In the genomic region with DNA sequence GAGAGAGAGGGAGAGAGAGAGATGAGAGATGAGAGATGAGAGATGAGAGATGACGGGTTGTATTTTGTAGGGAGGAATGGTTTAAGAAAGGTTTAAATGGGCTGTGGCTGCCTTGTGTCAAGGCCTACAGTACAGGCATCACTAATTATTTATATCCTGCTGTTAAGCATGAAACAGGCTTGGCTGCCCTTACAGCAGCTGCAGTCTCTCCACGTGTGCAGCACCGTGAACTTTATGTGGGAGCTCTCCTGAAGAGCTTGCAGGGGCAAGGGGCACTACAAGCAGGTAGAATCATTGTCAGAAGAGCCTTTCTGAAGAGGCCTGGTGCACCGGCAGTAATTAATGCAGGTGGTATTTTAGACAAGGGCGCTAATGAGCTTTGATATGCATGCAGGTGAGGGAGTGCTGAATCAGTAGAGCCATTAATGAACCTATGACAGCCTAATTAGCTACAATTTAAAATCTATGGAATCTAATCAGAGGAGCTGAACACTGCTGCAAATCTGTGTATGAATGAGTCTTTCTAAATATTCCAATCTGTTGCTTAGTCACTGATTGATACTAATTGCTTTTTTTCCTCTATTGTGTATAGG, we compare ENCODE assay signal across 12 mouse cellular contexts.
DNase-seq lines count a peak whose midpoint lies in the region; ATAC-seq and TF ChIP-seq lines count a peak whose summit lies in the region.
"Had no signal": no experiment of that assay in that cellular context is flagged by ENCODE, and none has a peak within 500 bp of the region (broad histone marks: within the 10 kb centered on the region; RNA-seq: fewer than 3 reads in every experiment).

No protein-coding gene starts in this region.

- no peaks in the 10 kb centered on the region for H3K36me3 ChIP-seq in kidney, embryonic 15.5 days
- no peaks in the 10 kb centered on the region for H3K36me3 ChIP-seq in forebrain, embryonic 14.5 days (ENCODE audit: control insufficient read depth, insufficient read depth, low read length)
- H3K36me3 ChIP-seq in hindbrain, postnatal 0 days (ENCODE audit: insufficient read depth, low read length), result no peaks in the 10 kb centered on the region
- no peaks in the 10 kb centered on the region for H3K36me3 ChIP-seq in neural tube, embryonic 14.5 days (ENCODE audit: control insufficient read depth, insufficient read depth, low read length)
- H3K36me3 ChIP-seq: heart, embryonic 13.5 days had no signal

- H3K4me3 ChIP-seq in kidney, embryonic 15.5 days (replicated peaks), result no peak overlapping the region
- no peak overlapping the region for H3K4me3 ChIP-seq in forebrain, embryonic 14.5 days (ENCODE audit: low read depth, low read length)
- H3K4me3 ChIP-seq in hindbrain, postnatal 0 days (ENCODE audit: low read length), result no peak overlapping the region
- H3K4me3 ChIP-seq in neural tube, embryonic 14.5 days (ENCODE audit: low read depth, low read length), result no peak overlapping the region
- H3K4me3 ChIP-seq: heart, embryonic 13.5 days; left cerebral cortex, adult 2 months had no signal

- no peak for TF ChIP-seq CTCF in hindbrain, postnatal 0 days (IDR thresholded peaks at IDR 0.05; ENCODE audit: low read depth)

- H3K9me3 ChIP-seq in kidney, embryonic 15.5 days (replicated peaks), result no peaks in the 10 kb centered on the region
- no peaks in the 10 kb centered on the region for H3K9me3 ChIP-seq in forebrain, embryonic 14.5 days (replicated peaks; ENCODE audit: control insufficient read depth, low read length)
- H3K9me3 ChIP-seq in hindbrain, postnatal 0 days (ENCODE audit: low read length), result no peaks in the 10 kb centered on the region
- H3K9me3 ChIP-seq in neural tube, embryonic 14.5 days (ENCODE audit: control insufficient read depth, low read length), result no peaks in the 10 kb centered on the region
- H3K9me3 ChIP-seq: heart, embryonic 13.5 days had no signal

- H3K4me1 ChIP-seq in kidney, embryonic 15.5 days, result 0 out of 2 replicates have a peak, but pooled peaks cover 3% of the 10 kb centered on the region
- 0 out of 2 replicates have a peak, but pooled peaks cover 2% of the 10 kb centered on the region for H3K4me1 ChIP-seq in forebrain, embryonic 14.5 days (ENCODE audit: control insufficient read depth, insufficient read depth, low read length)
- no peaks in the 10 kb centered on the region for H3K4me1 ChIP-seq in hindbrain, postnatal 0 days (ENCODE audit: insufficient read depth, low read length)
- 0 out of 2 replicates have a peak, but pooled peaks cover 4% of the 10 kb centered on the region for H3K4me1 ChIP-seq in neural tube, embryonic 14.5 days (ENCODE audit: control insufficient read depth, insufficient read depth, low read length)
- H3K4me1 ChIP-seq: heart, embryonic 13.5 days had no signal

- H3K27ac ChIP-seq in kidney, embryonic 15.5 days, result no peak overlapping the region
- no peak overlapping the region for H3K27ac ChIP-seq in forebrain, embryonic 14.5 days (ENCODE audit: low read depth, low read length)
- no peak overlapping the region for H3K27ac ChIP-seq in hindbrain, postnatal 0 days
- H3K27ac ChIP-seq in neural tube, embryonic 14.5 days (ENCODE audit: low read depth, low read length), result no peak overlapping the region
- H3K27ac ChIP-seq: heart, embryonic 13.5 days; left cerebral cortex, adult 2 months had no signal

- H3K9ac ChIP-seq in kidney, embryonic 15.5 days, result no peak overlapping the region
- no peak overlapping the region for H3K9ac ChIP-seq in forebrain, embryonic 14.5 days (ENCODE audit: low read length)
- H3K9ac ChIP-seq in hindbrain, postnatal 0 days (replicated peaks; ENCODE audit: low read length), result no peak overlapping the region
- H3K9ac ChIP-seq in neural tube, embryonic 14.5 days (replicated peaks; ENCODE audit: low read depth, low read length), result no peak overlapping the region
- H3K9ac ChIP-seq: heart, embryonic 13.5 days had no signal

- intact Hi-C loops in heart, postnatal 10 days (cut with DNase I), result no loop called here

- no peak overlapping the region for H3K4me2 ChIP-seq in kidney, embryonic 15.5 days
- H3K4me2 ChIP-seq in forebrain, embryonic 14.5 days (ENCODE audit: low read length), result no peak overlapping the region
- no peak overlapping the region for H3K4me2 ChIP-seq in hindbrain, postnatal 0 days (ENCODE audit: low read depth, low read length)
- no peak overlapping the region for H3K4me2 ChIP-seq in neural tube, embryonic 14.5 days (ENCODE audit: low read depth, low read length)
- H3K4me2 ChIP-seq: heart, embryonic 13.5 days had no signal

- no peaks in the 10 kb centered on the region for H3K27me3 ChIP-seq in kidney, embryonic 15.5 days
- H3K27me3 ChIP-seq in forebrain, embryonic 14.5 days (replicated peaks; ENCODE audit: control insufficient read depth, insufficient read depth, low read length), result no peaks in the 10 kb centered on the region
- H3K27me3 ChIP-seq in hindbrain, postnatal 0 days (ENCODE audit: insufficient read depth, low read length), result no peaks in the 10 kb centered on the region
- H3K27me3 ChIP-seq in neural tube, embryonic 14.5 days (ENCODE audit: control insufficient read depth, insufficient read depth, low read length), result no peaks in the 10 kb centered on the region
- H3K27me3 ChIP-seq: heart, embryonic 13.5 days had no signal

- 23% methylated on average over 5 of the region's 5 CpGs for WGBS in kidney, embryonic 15.5 days
- 10% methylated on average over 5 of the region's 5 CpGs for WGBS in forebrain, embryonic 14.5 days
- 38% methylated on average over 5 of the region's 5 CpGs for WGBS in hindbrain, postnatal 0 days
- WGBS in neural tube, embryonic 14.5 days, result 40% methylated on average over 5 of the region's 5 CpGs

- DNase-seq in kidney, adult 8-10 months, result no peak
- DNase-seq in forebrain, embryonic 14.5 days (ENCODE audit: low spot score), result peak; percentile 65
- peak; percentile 9 for DNase-seq in hindbrain, postnatal 0 days (ENCODE audit: low spot score)
- DNase-seq in urinary bladder, postnatal 36 days (ENCODE audit: low spot score in 2 of 2), result no peak
- DNase-seq in heart, postnatal 10 days, result no peak
- DNase-seq in ovary, postnatal 10 days (ENCODE audit: low spot score), result no peak
- DNase-seq: cerebellum, adult 2 months; kidney, adult 2 months had no signal

- peak; percentile 43; the same call in 1 of the 2 replicates for ATAC-seq in kidney, embryonic 15.5 days (replicated peaks; ENCODE audit: low FRiP score)
- peak; percentile 90 for ATAC-seq in forebrain, embryonic 14.5 days
- peak; percentile 27; the same call in 1 of the 2 replicates for ATAC-seq in hindbrain, postnatal 0 days
- ATAC-seq in neural tube, embryonic 14.5 days (ENCODE audit: low read depth), result peak; percentile 76

Comparison
In these comparisons a context has a peak if more than half of its experiments do, and no peak if none do; other contexts are left out.
1. ATAC-seq: peak in every context shown above with its lines; median percentile 90 in forebrain, embryonic 14.5 days; 76 in neural tube, embryonic 14.5 days; 43 in kidney, embryonic 15.5 days; 27 in hindbrain, postnatal 0 days.
2. DNase-seq: peak in forebrain, embryonic 14.5 days (single experiment) and hindbrain, postnatal 0 days (single experiment); none in kidney, adult 8-10 months (0 of 2), urinary bladder, postnatal 36 days (0 of 2), heart, postnatal 10 days (0 of 2) and ovary, postnatal 10 days (single experiment).